Mouse (Mus musculus) embryonic facial prominence, embryonic 14.5 days (tissue): ENCODE measurements around the gene Slc17a9. TPM values are rescaled to one million over a fixed set of nuclear protein-coding genes. Genes with fewer than 3 reads are reported as not detected.
A peak's percentile ranks its signal among the peaks of the same experiment; 100 is the strongest.

Source experiments
- ATAC-seq: fragments of 200-750 bp; cut with Nextera tagmentation; 2 replicates; pipeline ENCODE4 v1.8.0; 2017; ENCODE audit warnings: low read depth, moderate number of reproducible peaks, moderate TSS enrichment
- DNase-seq: peaks from one replicate; pipeline ENCODE4 v3.0.0-alpha.2; 2015; ENCODE audit warnings: low spot score
- H3K27ac ChIP-seq: fragments of 300-500 bp; sonication (generic); replicated peaks from 2 replicates; pipeline ENCODE4 v1.5.1; 2014; ENCODE audit warnings: low read depth, mild to moderate bottlenecking, low read length, moderate library complexity
- H3K27me3 ChIP-seq: fragments of 300-500 bp; sonication (generic); replicated peaks from 2 replicates; pipeline ENCODE4 v1.6.1; 2014; ENCODE audit warnings: low read length; ENCODE audit not compliant: control insufficient read depth, insufficient read depth
- H3K36me3 ChIP-seq: fragments of 300-500 bp; sonication (generic); 2 replicates; pipeline ENCODE4 v1.6.1; 2014; ENCODE audit warnings: low read length, mixed read lengths; ENCODE audit not compliant: control insufficient read depth, insufficient read depth
- H3K4me1 ChIP-seq: fragments of 300-500 bp; sonication (generic); 2 replicates; pipeline ENCODE4 v1.6.1; 2014; ENCODE audit warnings: antibody characterized with exemption, low read length; ENCODE audit not compliant: control insufficient read depth, insufficient read depth
- H3K4me2 ChIP-seq: fragments of 300-500 bp; sonication (generic); 2 replicates; pipeline ENCODE4 v1.6.1; 2014; ENCODE audit warnings: low read depth, mild to moderate bottlenecking, low read length, moderate library complexity, mixed read lengths
- H3K4me3 ChIP-seq: fragments of 300-500 bp; sonication (generic); 2 replicates; pipeline ENCODE4 v1.5.1; 2014; ENCODE audit warnings: low read depth, mild to moderate bottlenecking, low read length
- H3K9ac ChIP-seq: fragments of 300-500 bp; sonication (generic); 2 replicates; pipeline ENCODE4 v1.6.1; 2014; ENCODE audit warnings: low read depth, mild to moderate bottlenecking, low read length, moderate library complexity, mixed read lengths
- H3K9me3 ChIP-seq: fragments of 300-500 bp; sonication (generic); 2 replicates; pipeline ENCODE4 v1.6.1; 2016; ENCODE audit warnings: low read length; ENCODE audit not compliant: control insufficient read depth
- WGBS: fragments of 180-500 bp; shearing (Covaris S2); extraction: QIAGEN DNeasy Blood & Tissue Kit; methylation state at CpG from one replicate; pipeline ENCODE4 v1.1.7; 2014; 5-methylcytosine and 5-hydroxymethylcytosine counted together
- polyA plus RNA-seq: library from polyadenylated mRNA; unstranded; fragments of >200 nt; fragmentation: Nextera tagmentation; extraction: Ambion mirVana; gene quantifications from 2 replicates; pipeline ENCODE4 v1.2.1, GENCODE M21; 2014

The Slc17a9 gene
- polyA plus RNA-seq, 1 experiment from 2014 or later, result 2.9 TPM

GRCm38 (mm10) chr2:180723865-180724264 is 1.2 kb upstream of the Slc17a9 start:
- Histone ChIP-seq H3K36me3 (peaks cover 45% of the 10 kb centered on the region), H3K9me3 (no peaks in the 10 kb centered on the region)

DNA sequence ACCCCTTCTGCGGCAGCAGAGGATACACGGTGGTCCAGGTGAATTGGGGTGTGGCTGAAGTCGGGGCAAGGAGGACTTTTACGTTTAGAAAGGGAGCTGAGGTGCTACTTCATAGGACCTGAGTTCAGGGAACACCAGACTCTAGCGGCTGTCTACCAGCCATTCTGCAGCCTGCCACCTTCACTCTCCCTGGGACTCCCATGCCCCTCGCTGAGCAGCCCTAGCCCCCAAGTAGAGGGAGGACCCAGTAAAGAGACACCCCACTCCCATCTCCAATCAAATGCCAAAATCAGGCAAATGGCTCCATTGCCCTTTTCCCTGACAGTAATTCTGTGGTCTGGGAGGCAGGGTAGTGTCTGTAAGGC is 333 bp downstream of the Slc17a9 start:
- Histone ChIP-seq H3K4me3 (peak overlapping the region; percentile 14; the same call in 1 of the 2 replicates), H3K4me1 (peaks cover 9% of the 10 kb centered on the region; the same call in 1 of the 2 replicates), H3K36me3 (peaks cover 31% of the 10 kb centered on the region), H3K9me3 (no peaks in the 10 kb centered on the region), H3K9ac (peak overlapping the region; percentile 10; the same call in 1 of the 2 replicates), H3K27ac (no peak overlapping the region), H3K27me3 (no peaks in the 10 kb centered on the region), H3K4me2 (peak overlapping the region; percentile 46)
- 5% methylated on average over 6 of the region's 6 CpGs for WGBS
- no peak for DNase-seq
- no peak for ATAC-seq

More at GRCm38 (mm10) chr2:180723865-180724264, 1.2 kb upstream of the Slc17a9 start:
- Histone ChIP-seq H3K27ac (no peak overlapping the region), H3K27me3 (no peaks in the 10 kb centered on the region), H3K4me1 (peaks cover 9% of the 10 kb centered on the region; the same call in 1 of the 2 replicates), H3K4me2 (no peak overlapping the region), H3K4me3 (no peak overlapping the region), H3K9ac (no peak overlapping the region)
- WGBS, result 81% methylated on average over 2 of the region's 2 CpGs
- no peak for DNase-seq
- ATAC-seq, result no peak

GRCm38 (mm10) chr2:180725856-180726629 is 980 bp downstream of the Slc17a9 start:
- no peak for DNase-seq
- Histone ChIP-seq H3K27me3 (no peaks in the 10 kb centered on the region), H3K27ac (no peak overlapping the region), H3K4me2 (no peak overlapping the region; the same call in 1 of the 2 replicates), H3K4me1 (peaks cover 9% of the 10 kb centered on the region; the same call in 1 of the 2 replicates), H3K9me3 (no peaks in the 10 kb centered on the region), H3K4me3 (0 out of 2 replicates have a peak overlapping the region, but pooled peaks have one; percentile 14), H3K36me3 (peaks cover 24% of the 10 kb centered on the region), H3K9ac (0 out of 2 replicates have a peak overlapping the region, but pooled peaks have one; percentile 10)
- ATAC-seq, result no peak
- 27% methylated on average over 6 of the region's 8 CpGs for WGBS

GRCm38 (mm10) chr2:180726658-180727442 is 1.8 kb downstream of the Slc17a9 start:
- H3K27ac ChIP-seq, result no peak overlapping the region
- no peak overlapping the region for H3K4me3 ChIP-seq
- no peaks in the 10 kb centered on the region for H3K27me3 ChIP-seq
- DNase-seq (no peak), ATAC-seq (no peak)
- H3K4me2 ChIP-seq, result no peak overlapping the region
- peaks cover 9% of the 10 kb centered on the region; the same call in 1 of the 2 replicates for H3K4me1 ChIP-seq
- peaks cover 16% of the 10 kb centered on the region for H3K36me3 ChIP-seq
- no peak overlapping the region for H3K9ac ChIP-seq
- H3K9me3 ChIP-seq, result no peaks in the 10 kb centered on the region
- 65% methylated on average over 6 of the region's 6 CpGs for WGBS

DNA sequence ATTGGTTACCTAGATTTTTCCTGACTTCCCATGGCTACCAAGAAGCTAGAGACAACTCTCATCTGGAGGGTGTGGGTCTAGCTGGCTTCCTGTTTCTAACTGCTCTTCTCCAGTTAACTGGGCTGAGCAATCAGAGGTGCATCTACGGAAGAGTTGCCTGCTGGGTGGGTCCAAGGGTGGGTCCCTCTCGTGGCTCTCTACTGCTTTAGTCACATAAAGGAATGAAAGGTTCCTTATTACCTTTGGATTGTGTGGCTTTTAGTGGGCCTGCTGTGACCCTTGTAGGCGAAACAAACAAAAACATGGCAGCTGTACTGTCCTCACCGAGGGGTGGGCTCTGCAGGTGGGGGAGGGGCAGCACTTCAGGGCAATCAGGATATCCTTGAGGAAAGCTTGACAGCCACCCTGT is 2.6 kb downstream of the Slc17a9 start:
- Histone ChIP-seq H3K4me3 (no peak overlapping the region), H3K27ac (no peak overlapping the region), H3K9ac (no peak overlapping the region), H3K4me2 (no peak overlapping the region), H3K4me1 (peaks cover 9% of the 10 kb centered on the region; the same call in 1 of the 2 replicates), H3K9me3 (no peaks in the 10 kb centered on the region), H3K27me3 (no peaks in the 10 kb centered on the region), H3K36me3 (peaks cover 9% of the 10 kb centered on the region)
- DNase-seq (no peak), ATAC-seq (no peak)
- 61% methylated on average over 4 of the region's 4 CpGs for WGBS

GRCm38 (mm10) chr2:180731036-180731435 is 6.0 kb downstream of the Slc17a9 start:
- Histone ChIP-seq H3K4me3 (no peak overlapping the region), H3K36me3 (no peaks in the 10 kb centered on the region), H3K27ac (no peak overlapping the region), H3K4me2 (no peak overlapping the region), H3K4me1 (no peaks in the 10 kb centered on the region), H3K27me3 (no peaks in the 10 kb centered on the region), H3K9me3 (no peaks in the 10 kb centered on the region), H3K9ac (no peak overlapping the region)
- ATAC-seq, result no peak
- DNase-seq, result no peak
- 67% methylated on average over 3 of the region's 3 CpGs for WGBS

- no peak overlapping the region for H3K9ac ChIP-seq
- H3K27ac ChIP-seq, result no peak overlapping the region
- H3K36me3 ChIP-seq, result no peaks in the 10 kb centered on the region
- H3K27me3 ChIP-seq, result no peaks in the 10 kb centered on the region
- ATAC-seq (no peak), DNase-seq (no peak)
- no peaks in the 10 kb centered on the region for H3K9me3 ChIP-seq
- no peaks in the 10 kb centered on the region for H3K4me1 ChIP-seq
- no peak overlapping the region for H3K4me3 ChIP-seq
- no peak overlapping the region for H3K4me2 ChIP-seq
- WGBS, result 71% methylated on average over 6 of the region's 6 CpGs
Observed at GRCm38 (mm10) chr2:180731984-180732383, 6.9 kb downstream of the Slc17a9 start.

- Histone ChIP-seq H3K9ac (no peak overlapping the region), H3K27me3 (no peaks in the 10 kb centered on the region), H3K4me2 (no peak overlapping the region), H3K27ac (no peak overlapping the region), H3K4me1 (no peaks in the 10 kb centered on the region), H3K36me3 (no peaks in the 10 kb centered on the region), H3K4me3 (no peak overlapping the region), H3K9me3 (no peaks in the 10 kb centered on the region)
- 75% methylated on average over 7 of the region's 7 CpGs for WGBS
- ATAC-seq (no peak), DNase-seq (no peak)
Observed at GRCm38 (mm10) chr2:180735232-180735631, 10.2 kb downstream of the Slc17a9 start.
